Mouse (Mus musculus) T-helper 17 cell (primary cell): ENCODE measurements around the gene Gcfc2.

Experiments used
- in situ Hi-C, 2 experiments: fragments of 300-600 bp; cut with MboI, MseI; formaldehyde crosslinking; loops; 1 replicate in 1 of 2; 2 replicates in 1 of 2; pipeline ENCODE4 v1.15.1; 2025; ENCODE audit warnings: high pct_unique_total_duplicates in 2 of 2

Gcfc2 gene

GRCm38 (mm10) chr6:81923523-81924142 lies at the start of gene Gcfc2:
Gcfc2 (plus strand) TSS chr6:81923669.
- in situ Hi-C loops = no loop called here

- in situ Hi-C loops = loop anchor here in 1 of 2 experiments (10.0 kb wide), 1 partner anchor 249 kb away; no protein-coding TSS in a partner anchor
Measured at GRCm38 (mm10) chr6:81895678-81896230, 27.7 kb upstream of the Gcfc2 start.

GRCm38 (mm10) chr6:81910302-81910855 lies 13.1 kb upstream of the Gcfc2 start:
- in situ Hi-C loops = no loop called here

GRCm38 (mm10) chr6:81911244-81911643 lies 12.2 kb upstream of the Gcfc2 start:
- in situ Hi-C loops = no loop called here

- in situ Hi-C loops = no loop called here
Measured at GRCm38 (mm10) chr6:81911713-81912112, 11.8 kb upstream of the Gcfc2 start.

GRCm38 (mm10) chr6:81912177-81912576 lies 11.3 kb upstream of the Gcfc2 start:
- in situ Hi-C loops = no loop called here

- in situ Hi-C loops = no loop called here
Measured at GRCm38 (mm10) chr6:81924304-81924703, 835 bp downstream of the Gcfc2 start.

GRCm38 (mm10) chr6:81929402-81929801 lies 5.9 kb downstream of the Gcfc2 start:
- in situ Hi-C loops = no loop called here

- in situ Hi-C loops = no loop called here
Measured at GRCm38 (mm10) chr6:81933281-81933680, 9.8 kb downstream of the Gcfc2 start.

GRCm38 (mm10) chr6:81941718-81942117 lies 18.2 kb downstream of the Gcfc2 start:
- in situ Hi-C loops = no loop called here

GRCm38 (mm10) chr6:81943281-81943680 lies 19.8 kb downstream of the Gcfc2 start:
- in situ Hi-C loops = no loop called here

- in situ Hi-C loops = no loop called here
Measured at GRCm38 (mm10) chr6:81944432-81944831, 21.0 kb downstream of the Gcfc2 start.

- in situ Hi-C loops = no loop called here
Measured at GRCm38 (mm10) chr6:81946906-81947305, 23.4 kb downstream of the Gcfc2 start.

- in situ Hi-C loops = no loop called here
Measured at GRCm38 (mm10) chr6:81955133-81955532, 31.7 kb downstream of the Gcfc2 start.

- in situ Hi-C loops = no loop called here
Measured at GRCm38 (mm10) chr6:81956399-81956798, 32.9 kb downstream of the Gcfc2 start.

GRCm38 (mm10) chr6:81957992-81958391 lies 34.5 kb downstream of the Gcfc2 start:
- in situ Hi-C loops = no loop called here

- in situ Hi-C loops = no loop called here
Measured at GRCm38 (mm10) chr6:81959866-81960265, 36.4 kb downstream of the Gcfc2 start.

- in situ Hi-C loops = no loop called here
Measured at GRCm38 (mm10) chr6:81960284-81960683, 36.8 kb downstream of the Gcfc2 start.

- in situ Hi-C loops = no loop called here
Measured at GRCm38 (mm10) chr6:81965296-81966067, 42.0 kb downstream of the Gcfc2 start, which contains the start of gene Mrpl19. Mrpl19 (minus strand) TSS chr6:81965958.

GRCm38 (mm10) chr6:81966068-81966544 lies 42.6 kb downstream of the Gcfc2 start:
- in situ Hi-C loops = no loop called here

- in situ Hi-C loops = no loop called here
Measured at GRCm38 (mm10) chr6:81971196-81971595, 47.7 kb downstream of the Gcfc2 start.

- in situ Hi-C loops = no loop called here
Measured at GRCm38 (mm10) chr6:81972595-81972994, 49.1 kb downstream of the Gcfc2 start.
